Mouse (Mus musculus) embryonic facial prominence, embryonic 14.5 days (tissue): ENCODE results near the gene Tbkbp1. TPM values are rescaled to one million over a fixed set of nuclear protein-coding genes. Genes with fewer than 3 reads are reported as not detected.
A peak's percentile ranks its signal among the peaks of the same experiment; 100 is the strongest.

Experiments used
- ATAC-seq: fragments of 200-750 bp; cut with Nextera tagmentation; 2 replicates; pipeline ENCODE4 v1.8.0; 2017; ENCODE audit warnings: low read depth, moderate number of reproducible peaks, moderate TSS enrichment
- DNase-seq: peaks from one replicate; pipeline ENCODE4 v3.0.0-alpha.2; 2015; ENCODE audit warnings: low spot score
- H3K27ac ChIP-seq: fragments of 300-500 bp; sonication (generic); replicated peaks from 2 replicates; pipeline ENCODE4 v1.5.1; 2014; ENCODE audit warnings: low read depth, mild to moderate bottlenecking, low read length, moderate library complexity
- H3K27me3 ChIP-seq: fragments of 300-500 bp; sonication (generic); replicated peaks from 2 replicates; pipeline ENCODE4 v1.6.1; 2014; ENCODE audit warnings: low read length; ENCODE audit not compliant: control insufficient read depth, insufficient read depth
- H3K36me3 ChIP-seq: fragments of 300-500 bp; sonication (generic); 2 replicates; pipeline ENCODE4 v1.6.1; 2014; ENCODE audit warnings: low read length, mixed read lengths; ENCODE audit not compliant: control insufficient read depth, insufficient read depth
- H3K4me1 ChIP-seq: fragments of 300-500 bp; sonication (generic); 2 replicates; pipeline ENCODE4 v1.6.1; 2014; ENCODE audit warnings: antibody characterized with exemption, low read length; ENCODE audit not compliant: control insufficient read depth, insufficient read depth
- H3K4me2 ChIP-seq: fragments of 300-500 bp; sonication (generic); 2 replicates; pipeline ENCODE4 v1.6.1; 2014; ENCODE audit warnings: low read depth, mild to moderate bottlenecking, low read length, moderate library complexity, mixed read lengths
- H3K4me3 ChIP-seq: fragments of 300-500 bp; sonication (generic); 2 replicates; pipeline ENCODE4 v1.5.1; 2014; ENCODE audit warnings: low read depth, mild to moderate bottlenecking, low read length
- H3K9ac ChIP-seq: fragments of 300-500 bp; sonication (generic); 2 replicates; pipeline ENCODE4 v1.6.1; 2014; ENCODE audit warnings: low read depth, mild to moderate bottlenecking, low read length, moderate library complexity, mixed read lengths
- H3K9me3 ChIP-seq: fragments of 300-500 bp; sonication (generic); 2 replicates; pipeline ENCODE4 v1.6.1; 2016; ENCODE audit warnings: low read length; ENCODE audit not compliant: control insufficient read depth
- whole genome bisulfite sequencing: fragments of 180-500 bp; shearing (Covaris S2); extraction: QIAGEN DNeasy Blood & Tissue Kit; methylation state at CpG from one replicate; pipeline ENCODE4 v1.1.7; 2014; 5-methylcytosine and 5-hydroxymethylcytosine counted together
- polyA plus RNA-seq: library from polyadenylated mRNA; unstranded; fragments of >200 nt; fragmentation: Nextera tagmentation; extraction: Ambion mirVana; gene quantifications from 2 replicates; pipeline ENCODE4 v1.2.1, GENCODE M21; 2014

Gene Tbkbp1
- polyA plus RNA-seq, 1 experiment from 2014 or later: 7.6 TPM

DNA sequence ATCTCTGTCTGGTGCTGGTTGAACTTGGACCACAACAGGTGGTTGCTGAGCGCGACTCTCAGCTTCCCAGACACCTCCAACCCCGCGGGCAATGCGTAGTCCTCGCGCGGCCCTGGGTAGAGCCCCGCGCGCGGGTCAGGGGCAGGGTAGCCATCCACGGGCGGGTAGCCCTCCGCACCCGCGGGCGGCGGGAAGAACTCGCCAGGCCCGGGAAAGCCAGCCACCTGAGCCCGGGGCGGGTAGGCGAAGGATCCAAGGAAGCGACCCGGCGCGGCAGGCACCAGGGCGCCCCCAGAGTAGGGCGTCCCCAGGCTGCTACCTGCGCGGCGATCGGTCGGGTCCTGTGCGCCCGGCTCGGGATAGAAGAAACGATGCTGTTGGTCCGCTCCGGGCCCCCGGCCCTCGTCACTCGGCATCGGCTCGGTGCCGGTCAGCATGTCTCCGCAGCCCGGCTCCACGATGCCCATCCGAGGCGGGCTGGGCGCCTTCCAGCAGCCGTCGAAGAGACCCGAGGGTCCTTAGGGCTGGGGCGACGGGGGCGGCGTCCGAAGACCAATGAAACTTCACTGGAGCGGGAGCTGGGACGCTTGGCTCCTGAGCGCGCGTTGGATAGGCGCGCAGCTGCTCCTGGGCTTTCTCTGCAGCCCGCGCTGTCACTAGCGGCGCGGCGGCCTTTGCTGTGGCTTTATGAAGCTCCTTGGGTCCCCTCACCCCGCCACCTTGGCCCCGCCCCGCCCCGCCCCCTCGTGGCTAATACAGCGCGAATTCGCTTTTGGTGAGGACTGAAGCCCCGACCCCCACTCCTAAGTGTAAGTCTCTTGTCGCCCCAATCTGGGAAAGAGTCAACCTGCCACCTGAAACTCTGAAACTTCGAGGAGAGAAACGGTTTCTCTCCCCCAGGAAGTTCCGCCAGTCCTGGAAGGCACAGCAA is 36.4 kb downstream of the Tbkbp1 start, which contains the start of gene Tbx21:
Gene Tbx21 (minus strand): TSS at position 661 of the 931 bp plus-strand sequence.
- peak within 1 kb of the TSS; percentile 45 for H3K4me3 ChIP-seq
- under 1% methylated on average over 51 of the region's 87 CpGs for WGBS
- peaks cover 64% of the 10 kb centered on the region for H3K27me3 ChIP-seq
- H3K9ac ChIP-seq: peak within 1 kb of the TSS; percentile 49
- peak within 1 kb of the TSS; percentile 73 for H3K4me2 ChIP-seq
- no peaks in the 10 kb centered on the region for H3K9me3 ChIP-seq
- no peak within 1 kb of the TSS for H3K27ac ChIP-seq
- no peak for ATAC-seq
- peak; percentile 22 for DNase-seq
- H3K4me1 ChIP-seq: peaks cover 5% of the 10 kb centered on the region; the same call in 1 of the 2 replicates
- H3K36me3 ChIP-seq: no peaks in the 10 kb centered on the region

DNA sequence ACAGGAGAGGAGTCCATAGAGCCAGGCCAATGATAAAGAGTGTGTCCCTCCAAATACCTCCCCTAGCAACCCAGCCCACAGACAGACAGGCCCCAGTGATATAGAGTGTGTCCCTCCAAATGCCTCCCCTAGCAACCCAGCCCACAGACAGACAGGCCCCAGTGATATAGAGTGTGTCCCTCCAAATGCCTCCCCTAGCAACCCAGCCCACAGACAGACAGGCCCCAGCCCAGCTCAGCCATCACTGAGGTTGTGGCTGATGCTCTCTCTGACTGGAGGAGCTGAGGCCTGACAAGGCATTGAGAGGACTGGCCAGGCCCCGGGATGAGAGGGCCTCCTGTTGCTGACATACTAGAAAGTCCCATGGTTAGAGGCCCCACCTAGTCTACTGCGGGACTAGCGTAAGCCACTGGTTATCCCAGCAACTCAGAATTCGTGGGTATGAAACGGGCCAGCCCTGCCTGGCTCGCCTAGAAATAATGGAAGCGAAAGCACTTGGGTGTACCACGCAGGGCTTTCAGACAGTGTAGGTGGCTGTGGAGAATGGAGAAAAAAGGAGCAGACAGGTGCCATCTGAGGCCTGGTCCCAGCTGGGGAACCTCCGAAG is 38.7 kb downstream of the Tbkbp1 start:
- 86% methylated on average over 9 of the region's 9 CpGs for WGBS
- Histone ChIP-seq H3K9ac (no peak overlapping the region), H3K36me3 (no peaks in the 10 kb centered on the region), H3K9me3 (no peaks in the 10 kb centered on the region), H3K4me1 (peaks cover 5% of the 10 kb centered on the region; the same call in 1 of the 2 replicates), H3K27me3 (peaks cover 53% of the 10 kb centered on the region), H3K4me2 (no peak overlapping the region), H3K4me3 (no peak overlapping the region), H3K27ac (no peak overlapping the region)
- ATAC-seq: no peak
- no peak for DNase-seq

DNA sequence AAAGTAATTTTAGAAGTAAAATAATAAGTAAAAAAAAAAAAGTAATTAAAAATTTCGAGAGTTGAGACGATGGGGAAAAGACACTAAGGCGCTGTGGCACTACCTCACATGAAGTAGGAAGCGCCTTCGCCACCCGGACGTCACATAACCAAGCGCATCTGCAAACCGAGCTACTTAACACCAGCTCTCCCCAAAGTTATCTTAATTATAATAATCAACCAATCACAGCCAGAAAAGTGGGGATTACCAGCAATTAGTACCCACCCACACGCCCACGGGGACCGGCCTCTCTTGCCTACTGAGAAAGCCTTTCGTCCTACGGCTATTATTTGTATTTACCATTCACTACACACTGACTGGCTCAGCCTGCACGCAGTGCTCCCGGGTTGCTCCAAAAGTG is 42.3 kb downstream of the Tbkbp1 start:
- Histone ChIP-seq H3K27me3 (peaks cover 20% of the 10 kb centered on the region), H3K4me1 (no peaks in the 10 kb centered on the region), H3K9ac (no peak overlapping the region), H3K4me2 (no peak overlapping the region), H3K27ac (no peak overlapping the region), H3K4me3 (no peak overlapping the region), H3K36me3 (no peaks in the 10 kb centered on the region), H3K9me3 (no peaks in the 10 kb centered on the region)
- no peak for ATAC-seq
- no peak for DNase-seq
- 77% methylated on average over 16 of the region's 16 CpGs for WGBS

DNA sequence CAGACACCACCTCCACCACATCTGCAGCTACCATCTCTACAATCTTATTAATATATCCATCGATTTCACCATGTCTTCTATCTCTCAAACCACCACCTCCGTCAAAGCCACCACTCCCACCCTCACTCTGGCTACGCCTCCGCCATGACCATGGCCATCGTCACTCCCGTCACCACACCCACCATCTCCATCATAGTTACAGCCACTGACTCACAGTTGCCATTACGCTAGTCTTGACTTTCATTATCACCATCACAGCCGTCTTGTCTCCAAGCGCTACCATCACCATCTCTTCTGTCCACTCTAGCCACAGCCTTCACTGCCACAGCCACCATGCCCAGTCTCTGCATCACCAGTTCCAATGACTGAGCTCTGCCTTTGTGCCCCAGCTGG is 47.2 kb downstream of the Tbkbp1 start:
- 95% methylated on average over 9 of the region's 9 CpGs for WGBS
- ATAC-seq (no peak), DNase-seq (no peak)
- Histone ChIP-seq H3K9ac (no peak overlapping the region), H3K27ac (no peak overlapping the region), H3K4me2 (no peak overlapping the region), H3K36me3 (no peaks in the 10 kb centered on the region), H3K27me3 (peaks cover 14% of the 10 kb centered on the region), H3K9me3 (no peaks in the 10 kb centered on the region), H3K4me3 (no peak overlapping the region), H3K4me1 (no peaks in the 10 kb centered on the region)

DNA sequence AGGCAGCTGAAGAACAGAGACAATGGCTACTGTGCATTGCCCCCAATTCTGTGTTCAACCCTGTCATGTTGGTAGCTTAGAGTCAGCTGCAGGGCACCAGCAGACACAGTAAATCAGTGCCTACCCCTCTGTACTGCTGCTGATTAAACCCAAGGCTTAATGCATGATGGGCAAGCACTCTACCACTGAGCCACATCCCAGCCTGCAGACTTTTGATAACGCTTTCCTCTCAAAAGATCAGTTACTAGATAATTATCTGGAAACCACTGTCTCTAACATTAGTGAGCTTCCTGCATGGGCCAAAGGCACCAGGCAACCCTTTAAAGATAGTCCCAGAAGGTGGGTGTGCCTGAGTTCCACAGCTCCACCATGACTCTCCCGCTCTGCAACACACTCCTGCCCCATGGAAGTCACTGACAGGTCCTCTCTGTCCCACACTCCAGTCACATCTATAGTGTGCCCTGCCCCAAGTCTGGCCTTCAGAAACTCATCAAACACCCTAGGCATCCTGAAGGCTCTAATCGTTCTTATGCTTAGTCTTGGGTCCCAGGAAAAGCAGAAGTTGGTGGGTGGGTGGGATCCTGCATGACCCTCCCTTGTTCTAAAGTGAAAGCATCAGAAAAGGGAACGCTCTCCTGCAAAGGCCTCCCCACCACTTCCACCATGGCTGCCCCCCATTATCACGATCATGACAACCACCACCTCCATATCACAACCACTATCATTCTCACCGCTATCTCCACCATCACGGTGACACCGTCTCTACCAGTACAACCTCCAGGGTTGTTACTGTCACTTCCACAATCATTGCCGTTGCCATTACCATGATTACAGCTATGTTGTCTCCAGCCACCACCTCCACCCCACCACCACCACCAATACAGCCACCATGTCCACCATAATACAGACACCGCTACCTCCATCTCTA is 47.9 kb downstream of the Tbkbp1 start:
- Histone ChIP-seq H3K4me1 (no peaks in the 10 kb centered on the region), H3K4me2 (no peak overlapping the region), H3K36me3 (no peaks in the 10 kb centered on the region), H3K9me3 (no peaks in the 10 kb centered on the region), H3K27me3 (peaks cover 20% of the 10 kb centered on the region), H3K4me3 (no peak overlapping the region), H3K9ac (no peak overlapping the region), H3K27ac (no peak overlapping the region)
- DNase-seq (no peak), ATAC-seq (no peak)
- 90% methylated on average over 10 of the region's 10 CpGs for WGBS

DNA sequence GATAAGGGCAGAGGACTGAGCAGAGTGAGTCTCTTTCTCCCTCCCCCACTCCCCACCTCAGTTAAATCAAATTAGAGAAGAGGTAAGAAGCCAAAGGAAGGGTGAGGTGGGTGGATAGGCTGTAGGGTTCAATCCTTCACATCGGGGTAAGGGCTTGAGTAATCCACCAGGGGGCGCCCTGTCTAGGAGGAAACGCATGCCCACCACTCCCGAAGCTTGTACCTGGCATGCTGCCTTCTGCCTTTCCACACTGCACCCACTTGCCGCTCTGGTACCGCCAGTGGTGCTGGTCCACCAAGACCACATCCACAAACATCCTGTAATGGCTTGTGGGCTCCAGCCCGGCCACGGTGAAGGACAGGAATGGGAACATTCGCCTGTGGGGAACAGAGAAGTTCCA is 49.6 kb downstream of the Tbkbp1 start:
- WGBS: 21% methylated on average over 9 of the region's 9 CpGs

DNA sequence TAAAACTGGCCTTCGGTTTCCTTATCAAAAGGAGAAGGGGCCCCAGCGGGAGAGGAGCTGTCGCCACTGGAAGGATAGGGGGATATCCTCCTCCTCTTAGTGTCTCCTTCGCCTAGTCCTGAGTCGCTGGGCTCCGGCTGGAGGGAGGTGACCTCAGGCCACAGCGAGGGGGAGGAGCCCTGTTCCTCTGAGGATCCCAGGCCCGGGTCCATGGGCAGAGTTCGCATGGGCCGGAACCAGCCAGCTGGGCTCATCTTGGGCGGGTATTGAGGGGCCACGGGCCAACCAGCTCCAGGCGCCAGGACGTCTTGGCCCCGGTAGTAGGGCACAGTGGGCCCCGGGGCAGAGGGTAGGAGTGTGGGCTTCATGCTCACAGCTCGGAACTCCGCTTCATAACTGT is 52.5 kb downstream of the Tbkbp1 start:
- Histone ChIP-seq H3K4me2 (no peak overlapping the region), H3K36me3 (no peaks in the 10 kb centered on the region), H3K4me3 (no peak overlapping the region), H3K27ac (no peak overlapping the region), H3K9ac (no peak overlapping the region), H3K4me1 (no peaks in the 10 kb centered on the region), H3K9me3 (no peaks in the 10 kb centered on the region), H3K27me3 (peaks cover 29% of the 10 kb centered on the region)
- ATAC-seq (no peak), DNase-seq (no peak)
- WGBS: 28% methylated on average over 14 of the region's 18 CpGs

More for the DNA sequence above, 49.6 kb downstream of the Tbkbp1 start:
- H3K4me1 ChIP-seq: no peaks in the 10 kb centered on the region
- H3K4me2 ChIP-seq: no peak overlapping the region
- no peak overlapping the region for H3K9ac ChIP-seq
- H3K27me3 ChIP-seq: peaks cover 29% of the 10 kb centered on the region
- no peak overlapping the region for H3K27ac ChIP-seq
- H3K36me3 ChIP-seq: no peaks in the 10 kb centered on the region
- no peak overlapping the region for H3K4me3 ChIP-seq
- peak; percentile 48 for DNase-seq
- ATAC-seq: no peak
- no peaks in the 10 kb centered on the region for H3K9me3 ChIP-seq

DNA sequence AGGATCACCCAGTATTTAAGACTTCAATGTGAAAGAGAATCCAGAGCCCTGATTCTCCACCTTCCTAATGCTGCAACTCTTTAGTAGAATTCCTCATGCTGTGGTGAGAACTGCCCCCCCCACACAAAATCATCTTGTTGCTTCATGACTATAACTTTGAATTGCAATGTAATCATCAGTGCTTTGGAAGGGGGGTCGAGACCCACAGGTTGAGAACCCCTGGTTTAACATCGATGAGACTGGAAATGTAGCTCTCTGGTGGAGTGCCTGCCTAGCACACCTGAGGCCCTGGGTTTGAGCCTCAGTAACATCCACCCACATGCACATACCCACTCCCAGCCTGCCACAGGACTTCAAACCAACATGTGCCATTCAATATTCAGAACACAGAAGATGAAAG is 56.7 kb downstream of the Tbkbp1 start:
- 68% methylated on average over 2 of the region's 2 CpGs for WGBS
- Histone ChIP-seq H3K4me3 (no peak overlapping the region), H3K9me3 (0 out of 2 replicates have a peak, but pooled peaks cover under 1% of the 10 kb centered on the region), H3K4me2 (no peak overlapping the region), H3K36me3 (no peaks in the 10 kb centered on the region), H3K9ac (no peak overlapping the region), H3K27ac (no peak overlapping the region), H3K27me3 (peaks cover 20% of the 10 kb centered on the region), H3K4me1 (no peaks in the 10 kb centered on the region)
- DNase-seq (no peak), ATAC-seq (no peak)
